Mouse (Mus musculus): ENCODE measurements at regions not wholly inside any gene's neighbourhood (a gene's known extent, or its start where the extent isn't known, plus 50 kb on each side); places are given as distances from the start of the nearest gene placed in this dataset.

GRCm38 (mm10) chr9:52839996-52840395, 160.4 kb upstream of the AI593442 start:
- no peak for TF ChIP-seq E2F4 (IDR thresholded peaks at IDR 0.05; ENCODE audit: insufficient read depth)
- TF ChIP-seq SRF (IDR thresholded peaks at IDR 0.05; ENCODE audit: control insufficient read depth, insufficient read length, low read depth): no peak
- no peak for TF ChIP-seq USF1 (IDR thresholded peaks at IDR 0.05; ENCODE audit: low read depth)
- TF ChIP-seq POLR2A (IDR thresholded peaks at IDR 0.05; ENCODE audit: insufficient read length, low read depth): no peak
- no peak for TF ChIP-seq CEBPB (IDR thresholded peaks at IDR 0.05; ENCODE audit: insufficient read depth, poor library complexity, severe bottlenecking)
- no peak for TF ChIP-seq MYOD1 (IDR thresholded peaks at IDR 0.05; ENCODE audit: control insufficient read depth in 1 of 3, insufficient read length in 2 of 3, low read depth in 2 of 3)
- TF ChIP-seq MYOG (IDR thresholded peaks at IDR 0.05; ENCODE audit: control insufficient read depth in 1 of 3, insufficient read depth in 1 of 3, insufficient read length in 2 of 3, low read depth in 2 of 3): no peak
- no peak for TF ChIP-seq POLR2AphosphoS2 (IDR thresholded peaks at IDR 0.05; ENCODE audit: insufficient read length, low read depth)
- TF ChIP-seq TCF3 (IDR thresholded peaks at IDR 0.05; ENCODE audit: insufficient read length, low read depth): no peak
- no peak for TF ChIP-seq REST (IDR thresholded peaks at IDR 0.05; ENCODE audit: insufficient read depth, insufficient read length)
- H3K36me3 ChIP-seq (ENCODE audit: control insufficient read depth, insufficient read depth): no peaks in the 10 kb centered on the region
- no peak overlapping the region for H3ac ChIP-seq (ENCODE audit: control insufficient read depth, insufficient read length)

GRCm38 (mm10) chr9:52836151-52836630, 156.6 kb upstream of the AI593442 start:
- Histone ChIP-seq H3K4me2 (ENCODE audit: low read depth) (no peak overlapping the region), H3K4me3 (no peak overlapping the region), H3K79me2 (ENCODE audit: control insufficient read depth, insufficient read depth) (no peaks in the 10 kb centered on the region), H3ac (ENCODE audit: control insufficient read depth, insufficient read length) (no peak overlapping the region), H3K27me3 (ENCODE audit: control insufficient read depth, insufficient read depth, insufficient read length) (no peaks in the 10 kb centered on the region), H3K36me3 (ENCODE audit: control insufficient read depth, insufficient read depth) (no peaks in the 10 kb centered on the region)
- TF ChIP-seq POLR2AphosphoS2 (IDR thresholded peaks at IDR 0.05; ENCODE audit: insufficient read length, low read depth): no peak
- TF ChIP-seq TCF12 (IDR thresholded peaks at IDR 0.05; ENCODE audit: insufficient read depth, poor library complexity, severe bottlenecking): no peak
- TF ChIP-seq MAX (IDR thresholded peaks at IDR 0.05; ENCODE audit: low read depth): no peak
- TF ChIP-seq MYOG (IDR thresholded peaks at IDR 0.05; ENCODE audit: control insufficient read depth in 1 of 3, insufficient read depth in 1 of 3, insufficient read length in 2 of 3, low read depth in 2 of 3): no peak
- TF ChIP-seq MYOD1 (IDR thresholded peaks at IDR 0.05; ENCODE audit: control insufficient read depth in 1 of 3, insufficient read length in 2 of 3, low read depth in 2 of 3): no peak
- TF ChIP-seq CEBPB (IDR thresholded peaks at IDR 0.05; ENCODE audit: insufficient read depth, poor library complexity, severe bottlenecking): no peak
- TF ChIP-seq POLR2A (IDR thresholded peaks at IDR 0.05; ENCODE audit: insufficient read length, low read depth): no peak
- TF ChIP-seq USF1 (IDR thresholded peaks at IDR 0.05; ENCODE audit: low read depth): no peak
- no peak for TF ChIP-seq SRF (IDR thresholded peaks at IDR 0.05; ENCODE audit: control insufficient read depth, insufficient read length, low read depth)
- no peak for TF ChIP-seq TCF3 (IDR thresholded peaks at IDR 0.05; ENCODE audit: insufficient read length, low read depth)
- no peak for TF ChIP-seq E2F4 (IDR thresholded peaks at IDR 0.05; ENCODE audit: insufficient read depth)
- TF ChIP-seq REST (IDR thresholded peaks at IDR 0.05; ENCODE audit: insufficient read depth, insufficient read length): no peak

More at GRCm38 (mm10) chr9:52839996-52840395, 160.4 kb upstream of the AI593442 start:
- no peaks in the 10 kb centered on the region for H3K27me3 ChIP-seq (ENCODE audit: control insufficient read depth, insufficient read depth, insufficient read length)
- H3K4me2 ChIP-seq (ENCODE audit: low read depth): no peak overlapping the region
- no peak overlapping the region for H3K4me3 ChIP-seq
- H3K79me2 ChIP-seq (ENCODE audit: control insufficient read depth, insufficient read depth): no peaks in the 10 kb centered on the region

GRCm38 (mm10) chr9:52835481-52836150, 156.0 kb upstream of the AI593442 start:
- H3K4me3 ChIP-seq: no peak overlapping the region
- no peaks in the 10 kb centered on the region for H3K27me3 ChIP-seq (ENCODE audit: control insufficient read depth, insufficient read depth, insufficient read length)
- H3K79me2 ChIP-seq (ENCODE audit: control insufficient read depth, insufficient read depth): no peaks in the 10 kb centered on the region
- TF ChIP-seq MYOD1 (IDR thresholded peaks at IDR 0.05; ENCODE audit: control insufficient read depth in 1 of 3, insufficient read length in 2 of 3, low read depth in 2 of 3): no peak
- TF ChIP-seq TCF3 (IDR thresholded peaks at IDR 0.05; ENCODE audit: insufficient read length, low read depth): no peak
- TF ChIP-seq MYOG (IDR thresholded peaks at IDR 0.05; ENCODE audit: control insufficient read depth in 1 of 3, insufficient read depth in 1 of 3, insufficient read length in 2 of 3, low read depth in 2 of 3): no peak
- no peak for TF ChIP-seq E2F4 (IDR thresholded peaks at IDR 0.05; ENCODE audit: insufficient read depth)
- no peak for TF ChIP-seq MAX (IDR thresholded peaks at IDR 0.05; ENCODE audit: low read depth)
- no peak for TF ChIP-seq SRF (IDR thresholded peaks at IDR 0.05; ENCODE audit: control insufficient read depth, insufficient read length, low read depth)
- no peak for TF ChIP-seq TCF12 (IDR thresholded peaks at IDR 0.05; ENCODE audit: insufficient read depth, poor library complexity, severe bottlenecking)
- no peak for TF ChIP-seq REST (IDR thresholded peaks at IDR 0.05; ENCODE audit: insufficient read depth, insufficient read length)
- no peak for TF ChIP-seq POLR2A (IDR thresholded peaks at IDR 0.05; ENCODE audit: insufficient read length, low read depth)
- no peak for TF ChIP-seq CEBPB (IDR thresholded peaks at IDR 0.05; ENCODE audit: insufficient read depth, poor library complexity, severe bottlenecking)
- no peak for TF ChIP-seq USF1 (IDR thresholded peaks at IDR 0.05; ENCODE audit: low read depth)
- no peak for TF ChIP-seq POLR2AphosphoS2 (IDR thresholded peaks at IDR 0.05; ENCODE audit: insufficient read length, low read depth)
- H3K36me3 ChIP-seq (ENCODE audit: control insufficient read depth, insufficient read depth): no peaks in the 10 kb centered on the region
- H3K4me2 ChIP-seq (ENCODE audit: low read depth): no peak overlapping the region
- H3ac ChIP-seq (ENCODE audit: control insufficient read depth, insufficient read length): no peak overlapping the region

- H3K79me2 ChIP-seq (ENCODE audit: control insufficient read depth, insufficient read depth): no peaks in the 10 kb centered on the region
- no peaks in the 10 kb centered on the region for H3K36me3 ChIP-seq (ENCODE audit: control insufficient read depth, insufficient read depth)
- H3K27me3 ChIP-seq (ENCODE audit: control insufficient read depth, insufficient read depth, insufficient read length): no peaks in the 10 kb centered on the region
- TF ChIP-seq REST (IDR thresholded peaks at IDR 0.05; ENCODE audit: insufficient read depth, insufficient read length): no peak
- no peak for TF ChIP-seq SRF (IDR thresholded peaks at IDR 0.05; ENCODE audit: control insufficient read depth, insufficient read length, low read depth)
- no peak for TF ChIP-seq TCF3 (IDR thresholded peaks at IDR 0.05; ENCODE audit: insufficient read length, low read depth)
- TF ChIP-seq MYOD1 (IDR thresholded peaks at IDR 0.05; ENCODE audit: control insufficient read depth in 1 of 3, insufficient read length in 2 of 3, low read depth in 2 of 3): no peak
- TF ChIP-seq E2F4 (IDR thresholded peaks at IDR 0.05; ENCODE audit: insufficient read depth): no peak
- TF ChIP-seq MYOG (IDR thresholded peaks at IDR 0.05; ENCODE audit: control insufficient read depth in 1 of 3, insufficient read depth in 1 of 3, insufficient read length in 2 of 3, low read depth in 2 of 3): no peak
- TF ChIP-seq POLR2AphosphoS2 (IDR thresholded peaks at IDR 0.05; ENCODE audit: insufficient read length, low read depth): no peak
- no peak overlapping the region for H3K4me2 ChIP-seq (ENCODE audit: low read depth)
- H3K4me3 ChIP-seq: no peak overlapping the region
- no peak overlapping the region for H3ac ChIP-seq (ENCODE audit: control insufficient read depth, insufficient read length)
These were observed 147.2 kb upstream of the AI593442 start for GRCm38 (mm10) chr9:52826781-52827180.

Measured in myocyte (in vitro differentiated cells).